Mouse (Mus musculus): Measurements from ENCODE around the gene Kif5c.

DNA sequence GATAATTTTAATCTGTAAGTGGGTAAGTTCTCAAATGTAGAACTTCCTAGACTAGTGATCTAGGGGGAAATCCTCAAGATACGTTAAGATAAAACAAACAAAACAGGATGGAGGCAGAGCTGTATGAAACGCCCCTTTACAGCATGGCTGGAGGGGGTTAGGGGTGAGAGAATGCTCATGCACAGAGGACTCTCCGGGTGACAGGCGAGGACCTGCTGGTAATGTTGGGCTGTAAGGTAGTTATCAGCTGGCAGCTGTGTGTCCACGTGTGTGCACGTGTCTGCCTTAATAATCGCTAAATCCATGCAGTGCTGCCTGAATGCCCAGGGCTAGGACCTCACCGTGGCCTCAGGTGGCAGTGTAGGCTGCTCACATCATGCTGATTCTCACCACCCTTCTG lies 24.7 kb downstream of the Kif5c start:
- TF ChIP-seq CTCF (IDR thresholded peaks at IDR 0.05; ENCODE audit: extremely low read depth, insufficient read length, insufficient replicate concordance, low read depth, low read length) (no peak), POLR2A (IDR thresholded peaks at IDR 0.05; ENCODE audit: low read depth, low read length) (no peak)
